In the genomic region with DNA sequence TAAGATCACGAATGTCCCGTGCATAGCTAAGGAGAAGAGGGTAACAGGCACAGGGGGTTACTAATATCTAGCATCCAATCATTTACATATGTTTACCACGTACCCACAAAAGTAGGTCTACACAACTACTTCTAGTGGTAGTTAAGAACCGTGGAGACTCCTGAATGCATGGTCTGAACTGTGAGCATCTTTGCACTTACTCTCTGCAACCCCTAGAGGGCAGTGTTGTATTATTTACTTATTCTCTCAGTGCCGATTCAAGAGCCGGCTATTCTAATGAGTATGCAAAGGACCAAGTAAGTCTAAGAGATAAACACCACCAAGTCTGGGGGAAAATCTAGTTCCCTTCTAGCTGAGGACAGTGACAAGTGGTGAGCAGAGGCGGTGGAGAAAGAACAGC, we compare ENCODE assay signal across 9 mouse cellular contexts. TPM values are rescaled to one million over a fixed set of nuclear protein-coding genes. Genes with fewer than 3 reads are reported as not detected.
DNase-seq lines count a peak whose midpoint lies in the region; ATAC-seq lines count a peak whose summit lies in the region.
"Had no signal": no experiment of that assay in that cellular context is flagged by ENCODE, and none has a peak within 500 bp of the region (broad histone marks: within the 10 kb centered on the region; RNA-seq: fewer than 3 reads in every experiment).

No protein-coding gene starts in this region.

- 0 out of 2 replicates have a peak, but pooled peaks have one; percentile 45 for ATAC-seq in embryonic facial prominence, embryonic 11.5 days (replicated peaks; ENCODE audit: insufficient number of reproducible peaks, low FRiP score, low TSS enrichment, low read depth)
- peak; percentile 86 for ATAC-seq in forebrain, embryonic 13.5 days

- WGBS in embryonic facial prominence, embryonic 11.5 days = 11% methylated on average over 7 of the region's 7 CpGs
- WGBS in embryonic facial prominence, embryonic 10.5 days = 12% methylated on average over 7 of the region's 7 CpGs
- 10% methylated on average over 7 of the region's 7 CpGs for WGBS in forebrain, embryonic 13.5 days

- peak; percentile 86 for DNase-seq in embryonic facial prominence, embryonic 11.5 days (ENCODE audit: low spot score)
- no peak for DNase-seq in embryonic facial prominence, embryonic 10.5 days (ENCODE audit: low spot score)
- DNase-seq in 3T3-L1 (ENCODE audit: low read depth, low spot score) = peak; percentile 83
- DNase-seq in adipocyte (ENCODE audit: low spot score) = peak; percentile 74
- peak; percentile 62 for DNase-seq in kidney, adult 9 months
- peak; percentile 52 for DNase-seq in lung, postnatal 36 days
- DNase-seq in telencephalon, adult 2 months (ENCODE audit: low read depth, low spot score) = peak; percentile 59

- H3K9me3 ChIP-seq in embryonic facial prominence, embryonic 11.5 days (replicated peaks; ENCODE audit: control insufficient read depth, low read length) = no peaks in the 10 kb centered on the region
- no peaks in the 10 kb centered on the region for H3K9me3 ChIP-seq in embryonic facial prominence, embryonic 10.5 days
- H3K9me3 ChIP-seq in forebrain, embryonic 13.5 days (replicated peaks) = no peaks in the 10 kb centered on the region

- no peak overlapping the region for H3K4me3 ChIP-seq in embryonic facial prominence, embryonic 11.5 days (ENCODE audit: low read depth, low read length)
- H3K4me3 ChIP-seq in embryonic facial prominence, embryonic 10.5 days = no peak overlapping the region
- H3K4me3 ChIP-seq in forebrain, embryonic 13.5 days = no peak overlapping the region

- H3K4me2 ChIP-seq in embryonic facial prominence, embryonic 11.5 days (ENCODE audit: low read depth, low read length) = no peak overlapping the region
- no peak overlapping the region for H3K4me2 ChIP-seq in forebrain, embryonic 13.5 days

- no peaks in the 10 kb centered on the region for H3K27me3 ChIP-seq in embryonic facial prominence, embryonic 11.5 days (ENCODE audit: control insufficient read depth, insufficient read depth, low read length)
- peaks cover 46% of the 10 kb centered on the region for H3K27me3 ChIP-seq in embryonic facial prominence, embryonic 10.5 days (replicated peaks; ENCODE audit: low read depth, poor library complexity, severe bottlenecking)
- peaks cover 27% of the 10 kb centered on the region for H3K27me3 ChIP-seq in forebrain, embryonic 13.5 days

- no peak overlapping the region for H3K9ac ChIP-seq in embryonic facial prominence, embryonic 11.5 days (replicated peaks; ENCODE audit: low read length)
- no peak overlapping the region for H3K9ac ChIP-seq in forebrain, embryonic 13.5 days

- H3K36me3 ChIP-seq in embryonic facial prominence, embryonic 11.5 days (replicated peaks; ENCODE audit: control insufficient read depth, insufficient read depth, low read depth, low read length) = no peaks in the 10 kb centered on the region
- H3K36me3 ChIP-seq in embryonic facial prominence, embryonic 10.5 days (replicated peaks) = no peaks in the 10 kb centered on the region
- H3K36me3 ChIP-seq in forebrain, embryonic 13.5 days (ENCODE audit: poor library complexity, severe bottlenecking) = no peaks in the 10 kb centered on the region

- H3K4me1 ChIP-seq in embryonic facial prominence, embryonic 11.5 days (ENCODE audit: control insufficient read depth, insufficient read depth, low read length) = no peaks in the 10 kb centered on the region
- H3K4me1 ChIP-seq in embryonic facial prominence, embryonic 10.5 days = no peaks in the 10 kb centered on the region
- H3K4me1 ChIP-seq in forebrain, embryonic 13.5 days = no peaks in the 10 kb centered on the region

- H3K27ac ChIP-seq in embryonic facial prominence, embryonic 11.5 days (replicated peaks; ENCODE audit: low read depth, low read length) = no peak overlapping the region
- H3K27ac ChIP-seq in embryonic facial prominence, embryonic 10.5 days (replicated peaks) = no peak overlapping the region
- H3K27ac ChIP-seq in forebrain, embryonic 13.5 days = no peak overlapping the region
- H3K27ac ChIP-seq: macrophage had no signal

RNA-seq across cellular contexts. Expression of a gene that starts 12.7 kb away (rescaled TPM):
- not detected in 2 replicates for polyA plus RNA-seq in embryonic facial prominence, embryonic 11.5 days (2014; fragmentation: Nextera tagmentation; extraction: Ambion mirVana)
- 0.21 TPM in 1 of 2 replicates, not detected in the other for polyA plus RNA-seq in embryonic facial prominence, embryonic 10.5 days (2016; fragmentation: Nextera tagmentation; extraction: Ambion mirVana)
- not detected in 2 replicates for polyA plus RNA-seq in forebrain, embryonic 13.5 days (2015; fragmentation: Nextera tagmentation; extraction: Ambion mirVana)
- polyA plus RNA-seq: macrophage had no signal

RNA-seq across cellular contexts. Expression of a gene that starts 58.4 kb away (rescaled TPM):
- polyA plus RNA-seq in embryonic facial prominence, embryonic 11.5 days (2014; fragmentation: Nextera tagmentation; extraction: Ambion mirVana) = 16.4 and 19.2 TPM in 2 replicates
- polyA plus RNA-seq in embryonic facial prominence, embryonic 10.5 days (2016; fragmentation: Nextera tagmentation; extraction: Ambion mirVana) = 19.8 and 23.8 TPM in 2 replicates
- polyA plus RNA-seq in forebrain, embryonic 13.5 days (2015; fragmentation: Nextera tagmentation; extraction: Ambion mirVana) = 28.9 and 31.6 TPM in 2 replicates
